Mouse (Mus musculus) lung, adult 2 months (tissue): Measurements from ENCODE around the gene Smarca2.

Experiments
- CTCF ChIP-seq: fragments of 200-500 bp; IDR thresholded peaks from 2 replicates; pipeline ENCODE4 v1.5.1; 2011; ENCODE audit warnings: mild to moderate bottlenecking, low read length, control low read depth; ENCODE audit not compliant: insufficient read depth
- POLR2A ChIP-seq: fragments of 200-500 bp; IDR thresholded peaks from 2 replicates; pipeline ENCODE4 v1.6.1; 2011; ENCODE audit warnings: low read depth, mild to moderate bottlenecking, control low read depth, low read length, borderline replicate concordance; ENCODE audit errors: extremely low read depth

GRCm38 (mm10) chr19:26616271-26616670 is 11.4 kb downstream of the Smarca2 start:
- TF ChIP-seq POLR2A (no peak), CTCF (no peak)
